Mouse (Mus musculus) forebrain, embryonic 10.5 days (tissue): Measurements from ENCODE around the gene 1110032F04Rik. TPM values are rescaled to one million over a fixed set of nuclear protein-coding genes. Genes with fewer than 3 reads are reported as not detected.
"Not testable (repeated sequence)": the region's sequence is repeated elsewhere in the genome, so short reads cannot be mapped to it uniquely, and the experiment has no call there.

Experiments
- DNase-seq: peaks from one replicate; pipeline ENCODE4 v3.0.0-alpha.2; 2017; ENCODE audit warnings: low spot score; ENCODE audit errors: extremely low spot score
- H3K27ac ChIP-seq: fragments of 300-500 bp; sonication (generic); 2 replicates; pipeline ENCODE4 v1.5.1; 2016; ENCODE audit warnings: mild to moderate bottlenecking
- H3K27me3 ChIP-seq: fragments of 300-500 bp; sonication (generic); 2 replicates; pipeline ENCODE4 v1.6.1; 2016; ENCODE audit warnings: mild to moderate bottlenecking; ENCODE audit not compliant: poor library complexity, severe bottlenecking
- H3K36me3 ChIP-seq: fragments of 300-500 bp; sonication (generic); replicated peaks from 2 replicates; pipeline ENCODE4 v1.6.1; 2016; ENCODE audit warnings: mild to moderate bottlenecking, moderate library complexity
- H3K4me1 ChIP-seq: fragments of 300-500 bp; sonication (generic); 2 replicates; pipeline ENCODE4 v1.6.1; 2016
- H3K4me3 ChIP-seq: fragments of 300-500 bp; sonication (generic); 2 replicates; pipeline ENCODE4 v1.5.1; 2016; ENCODE audit warnings: mild to moderate bottlenecking, moderate library complexity
- H3K9me3 ChIP-seq: fragments of 300-500 bp; sonication (generic); 2 replicates; pipeline ENCODE4 v1.6.1; 2016; ENCODE audit warnings: mild to moderate bottlenecking, moderate library complexity
- WGBS: fragments of 180-500 bp; shearing (Covaris S2); methylation state at CpG from one replicate; pipeline ENCODE4 v1.1.7; 2016; 5-methylcytosine and 5-hydroxymethylcytosine counted together
- polyA plus RNA-seq: library from polyadenylated mRNA; unstranded; fragments of >200 nt; fragmentation: Nextera tagmentation; extraction: Ambion mirVana; gene quantifications from 2 replicates; pipeline ENCODE4 v1.2.1, GENCODE M21; 2016

1110032F04Rik gene
- polyA plus RNA-seq, 1 experiment from 2014 or later: 1.3 TPM

- under 1% methylated on average over 96 of the region's 96 CpGs for WGBS
- Histone ChIP-seq H3K27ac (peak overlapping the region; percentile 84), H3K4me1 (peaks cover 23% of the 10 kb centered on the region), H3K9me3 (no peaks in the 10 kb centered on the region), H3K27me3 (peaks cover 61% of the 10 kb centered on the region), H3K36me3 (no peaks in the 10 kb centered on the region), H3K4me3 (peak overlapping the region; percentile 73)
- peak; percentile 66 for DNase-seq
These were observed 543 bp downstream of the 1110032F04Rik start for GRCm38 (mm10) chr3:68869691-68870567.

- H3K27me3 ChIP-seq: peaks cover 61% of the 10 kb centered on the region
- H3K4me1 ChIP-seq: peaks cover 23% of the 10 kb centered on the region
- peak overlapping the region; percentile 73 for H3K4me3 ChIP-seq
- DNase-seq: no peak
- WGBS: 3% methylated on average over 15 of the region's 15 CpGs
- no peaks in the 10 kb centered on the region for H3K36me3 ChIP-seq
- H3K27ac ChIP-seq: peak overlapping the region; percentile 84
- H3K9me3 ChIP-seq: no peaks in the 10 kb centered on the region
These were observed 1.2 kb downstream of the 1110032F04Rik start for GRCm38 (mm10) chr3:68870568-68870950.

- DNase-seq: no peak
- 84% methylated on average over 2 of the region's 2 CpGs for WGBS
- Histone ChIP-seq H3K4me1 (peaks cover 17% of the 10 kb centered on the region), H3K27me3 (peaks cover 38% of the 10 kb centered on the region), H3K36me3 (no peaks in the 10 kb centered on the region), H3K27ac (no peak overlapping the region), H3K9me3 (no peaks in the 10 kb centered on the region), H3K4me3 (no peak overlapping the region)
These were observed 4.7 kb downstream of the 1110032F04Rik start for GRCm38 (mm10) chr3:68874079-68874478.

DNA sequence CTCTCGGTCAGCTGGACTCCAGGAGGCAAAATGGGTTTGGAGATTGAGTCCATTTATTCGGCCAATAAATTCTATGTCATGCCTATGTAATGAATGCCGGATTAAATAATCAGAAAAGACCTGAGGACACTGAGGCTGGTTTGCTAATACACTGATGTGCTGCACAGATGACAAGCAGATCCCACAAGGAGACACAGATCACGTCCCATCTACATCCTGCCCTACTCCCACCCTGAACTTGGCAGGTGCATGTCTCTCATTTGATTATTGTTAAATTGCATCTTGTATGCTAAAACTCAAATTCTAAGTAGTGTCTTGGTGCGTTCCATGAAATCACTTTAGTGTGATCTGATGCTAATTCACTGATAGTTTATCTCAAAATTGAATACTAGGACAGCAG, 17.5 kb downstream of the 1110032F04Rik start:
- no peaks in the 10 kb centered on the region for H3K9me3 ChIP-seq
- H3K27me3 ChIP-seq: no peaks in the 10 kb centered on the region
- no peak for DNase-seq
- H3K36me3 ChIP-seq: no peaks in the 10 kb centered on the region
- no peak overlapping the region for H3K4me3 ChIP-seq
- no peak overlapping the region for H3K27ac ChIP-seq
- 90% methylated on average over 5 of the region's 5 CpGs for WGBS
- no peaks in the 10 kb centered on the region for H3K4me1 ChIP-seq

GRCm38 (mm10) chr3:68895426-68895825, 26.0 kb downstream of the 1110032F04Rik start:
- Histone ChIP-seq H3K27ac (no peak overlapping the region), H3K27me3 (no peaks in the 10 kb centered on the region), H3K4me1 (peaks cover 6% of the 10 kb centered on the region), H3K4me3 (no peak overlapping the region), H3K36me3 (peaks cover 13% of the 10 kb centered on the region), H3K9me3 (no peaks in the 10 kb centered on the region)
- no peak for DNase-seq
- WGBS: 73% methylated on average over 4 of the region's 4 CpGs

- 86% methylated on average over 5 of the region's 5 CpGs for WGBS
- Histone ChIP-seq H3K4me1 (peaks cover 6% of the 10 kb centered on the region), H3K27ac (no peak overlapping the region), H3K36me3 (peaks cover 15% of the 10 kb centered on the region), H3K9me3 (no peaks in the 10 kb centered on the region), H3K27me3 (no peaks in the 10 kb centered on the region), H3K4me3 (no peak overlapping the region)
- no peak for DNase-seq
These were observed 27.8 kb downstream of the 1110032F04Rik start for GRCm38 (mm10) chr3:68897154-68897553.

DNA sequence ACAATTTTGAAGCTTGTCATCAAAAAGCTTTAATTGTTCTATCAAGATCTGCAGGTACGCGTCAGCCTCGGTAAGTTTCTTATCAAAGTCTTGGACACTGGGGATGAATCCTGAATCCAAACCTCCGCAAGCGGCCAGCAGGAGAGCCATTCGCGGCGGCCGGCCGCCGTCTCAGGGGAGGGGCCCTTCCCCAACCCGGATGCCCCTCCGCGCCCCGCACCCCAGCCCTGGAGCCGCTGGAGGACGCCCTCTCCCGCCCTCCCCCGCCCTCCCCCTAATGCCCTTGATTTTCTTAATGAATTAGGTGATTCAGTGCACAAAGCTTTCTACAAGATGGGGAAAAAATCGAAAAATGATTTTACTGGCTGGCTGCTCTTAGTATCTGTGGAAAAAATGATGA, 33.2 kb downstream of the 1110032F04Rik start:
- H3K27me3 ChIP-seq, DNase-seq, H3K27ac ChIP-seq, H3K4me1 ChIP-seq, H3K36me3 ChIP-seq, H3K4me3 ChIP-seq, H3K9me3 ChIP-seq: not testable (repeated sequence)
- WGBS: 89% methylated on average over 20 of the region's 20 CpGs

GRCm38 (mm10) chr3:68904902-68905778, 35.8 kb downstream of the 1110032F04Rik start:
- Histone ChIP-seq H3K36me3 (peaks cover 9% of the 10 kb centered on the region; the same call in 1 of the 2 replicates), H3K27ac (no peak overlapping the region), H3K9me3 (no peaks in the 10 kb centered on the region), H3K27me3 (no peaks in the 10 kb centered on the region), H3K4me3 (no peak overlapping the region), H3K4me1 (no peaks in the 10 kb centered on the region)
- WGBS: 85% methylated on average over 2 of the region's 2 CpGs
- DNase-seq: no peak

GRCm38 (mm10) chr3:68907509-68907908, 38.1 kb downstream of the 1110032F04Rik start:
- H3K4me3 ChIP-seq: no peak overlapping the region
- DNase-seq: no peak
- no peaks in the 10 kb centered on the region for H3K4me1 ChIP-seq
- no peaks in the 10 kb centered on the region for H3K9me3 ChIP-seq
- H3K27me3 ChIP-seq: no peaks in the 10 kb centered on the region
- WGBS: 94% methylated on average over 4 of the region's 4 CpGs
- H3K36me3 ChIP-seq: peaks cover 10% of the 10 kb centered on the region
- no peak overlapping the region for H3K27ac ChIP-seq

Other genes starting within 250 kb of the 1110032F04Rik start
- 0.26 TPM in 1 of 2 replicates, not detected in the other for gene Il12a, start 178.9 kb upstream of the 1110032F04Rik start, polyA plus RNA-seq
- 17.4 and 19.3 TPM in 2 replicates for gene Ift80, start 135.0 kb downstream of the 1110032F04Rik start, polyA plus RNA-seq
- 195 and 211 TPM in 2 replicates for gene Smc4, start 135.2 kb downstream of the 1110032F04Rik start, polyA plus RNA-seq
- 209 and 217 TPM in 2 replicates for gene Trim59, start 175.2 kb downstream of the 1110032F04Rik start, polyA plus RNA-seq